8 mouse cellular contexts compared by ENCODE assay signal in the genomic region with DNA sequence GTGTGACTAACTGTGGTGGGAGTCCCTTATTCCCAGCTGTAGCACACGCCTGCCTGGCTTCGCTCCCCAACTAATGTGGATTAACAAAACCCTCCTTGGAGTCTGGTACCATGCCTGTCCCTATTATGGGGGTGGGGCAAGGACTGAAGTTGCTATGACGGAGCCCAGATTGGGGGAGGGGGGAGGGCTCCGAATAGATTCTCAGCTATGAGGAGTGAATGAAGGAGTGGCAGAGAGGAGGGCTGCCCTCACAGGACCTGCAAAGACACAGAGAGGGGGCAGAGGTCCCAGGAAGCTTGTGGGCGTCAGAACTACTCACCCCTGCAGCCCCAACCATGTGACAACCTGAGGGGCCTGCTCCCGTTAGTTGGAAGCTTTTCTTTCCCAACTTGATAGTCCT. TPM values are rescaled to one million over a fixed set of nuclear protein-coding genes. Genes with fewer than 3 reads are reported as not detected.
DNase-seq lines count a peak whose midpoint lies in the region; ATAC-seq and TF ChIP-seq lines count a peak whose summit lies in the region.
"Had no signal": no experiment of that assay in that cellular context is flagged by ENCODE, and none has a peak within 500 bp of the region (broad histone marks: within the 10 kb centered on the region; RNA-seq: fewer than 3 reads in every experiment).

No protein-coding gene starts in this region.

- no peak for TF ChIP-seq CTCF in intestine, postnatal 0 days (IDR thresholded peaks at IDR 0.05; ENCODE audit: low read depth)

- H3K36me3 ChIP-seq in midbrain, embryonic 11.5 days (ENCODE audit: control insufficient read depth, insufficient read depth, low read length): peaks cover 23% of the 10 kb centered on the region
- peaks cover 41% of the 10 kb centered on the region for H3K36me3 ChIP-seq in midbrain, embryonic 10.5 days
- H3K36me3 ChIP-seq in forebrain, embryonic 12.5 days (replicated peaks): peaks cover 41% of the 10 kb centered on the region
- H3K36me3 ChIP-seq in intestine, postnatal 0 days (ENCODE audit: control insufficient read depth, insufficient read depth): peaks cover 42% of the 10 kb centered on the region

- WGBS in midbrain, embryonic 11.5 days: 81% methylated on average over 6 of the region's 6 CpGs
- whole genome bisulfite sequencing in midbrain, embryonic 10.5 days: 84% methylated on average over 6 of the region's 6 CpGs
- WGBS in forebrain, embryonic 12.5 days: 69% methylated on average over 6 of the region's 6 CpGs
- WGBS in intestine, postnatal 0 days: 75% methylated on average over 6 of the region's 6 CpGs

- H3K4me1 ChIP-seq in midbrain, embryonic 11.5 days (ENCODE audit: control insufficient read depth, insufficient read depth, low read length): no peaks in the 10 kb centered on the region
- H3K4me1 ChIP-seq in midbrain, embryonic 10.5 days: peaks cover 12% of the 10 kb centered on the region
- peaks cover 11% of the 10 kb centered on the region for H3K4me1 ChIP-seq in forebrain, embryonic 12.5 days
- H3K4me1 ChIP-seq in intestine, postnatal 0 days (replicated peaks; ENCODE audit: control insufficient read depth, insufficient read depth, low read length): no peaks in the 10 kb centered on the region

- no peak overlapping the region for H3K4me3 ChIP-seq in midbrain, embryonic 11.5 days (ENCODE audit: low read depth, low read length)
- H3K4me3 ChIP-seq in midbrain, embryonic 10.5 days: no peak overlapping the region
- H3K4me3 ChIP-seq in forebrain, embryonic 12.5 days (replicated peaks): no peak overlapping the region
- H3K4me3 ChIP-seq in intestine, postnatal 0 days (ENCODE audit: low read depth, low read length): no peak overlapping the region
- H3K4me3 ChIP-seq: heart, embryonic 13.5 days had no signal

- H3K4me2 ChIP-seq in midbrain, embryonic 11.5 days: no peak overlapping the region
- no peak overlapping the region for H3K4me2 ChIP-seq in forebrain, embryonic 12.5 days
- H3K4me2 ChIP-seq in intestine, postnatal 0 days (replicated peaks; ENCODE audit: low read depth): no peak overlapping the region
- H3K4me2 ChIP-seq: heart, embryonic 13.5 days had no signal

- no peaks in the 10 kb centered on the region for H3K9me3 ChIP-seq in midbrain, embryonic 11.5 days (ENCODE audit: control insufficient read depth, low read length)
- no peaks in the 10 kb centered on the region for H3K9me3 ChIP-seq in midbrain, embryonic 10.5 days (replicated peaks)
- H3K9me3 ChIP-seq in forebrain, embryonic 12.5 days: no peaks in the 10 kb centered on the region
- no peaks in the 10 kb centered on the region for H3K9me3 ChIP-seq in intestine, postnatal 0 days (ENCODE audit: control insufficient read depth)
- H3K9me3 ChIP-seq: heart, embryonic 13.5 days had no signal

- DNase-seq in midbrain, embryonic 11.5 days (ENCODE audit: low spot score, missing footprints): no peak
- DNase-seq in midbrain, embryonic 10.5 days (ENCODE audit: low spot score): no peak
- DNase-seq in cerebellum, adult 18-20 months: no peak

- 0 out of 2 replicates have a peak, but pooled peaks have one; percentile 12 for ATAC-seq in midbrain, embryonic 11.5 days (ENCODE audit: low FRiP score)
- peak; percentile 3 for ATAC-seq in CD4-positive, CD25-positive, alpha-beta regulatory T cell, adult 4 months
- peak; percentile 2 for ATAC-seq in forebrain, embryonic 12.5 days (ENCODE audit: low FRiP score)
- 0 out of 2 replicates have a peak, but pooled peaks have one; percentile 1 for ATAC-seq in megakaryocyte-erythroid progenitor cell, adult 5-6 weeks (replicated peaks; ENCODE audit: low FRiP score, low TSS enrichment, poor library complexity, severe bottlenecking)
- no peak for ATAC-seq in intestine, postnatal 0 days

- H3K27me3 ChIP-seq in midbrain, embryonic 11.5 days (ENCODE audit: control insufficient read depth, insufficient read depth, low read length): no peaks in the 10 kb centered on the region
- H3K27me3 ChIP-seq in midbrain, embryonic 10.5 days (ENCODE audit: low read depth, poor library complexity, severe bottlenecking): no peaks in the 10 kb centered on the region
- no peaks in the 10 kb centered on the region for H3K27me3 ChIP-seq in forebrain, embryonic 12.5 days
- no peaks in the 10 kb centered on the region for H3K27me3 ChIP-seq in intestine, postnatal 0 days (replicated peaks; ENCODE audit: control insufficient read depth, insufficient read depth, low read length)
- H3K27me3 ChIP-seq: heart, embryonic 13.5 days had no signal

- H3K9ac ChIP-seq in midbrain, embryonic 11.5 days (ENCODE audit: low read length): no peak overlapping the region
- H3K9ac ChIP-seq in forebrain, embryonic 12.5 days: no peak overlapping the region
- H3K9ac ChIP-seq in intestine, postnatal 0 days (ENCODE audit: low read depth, low read length): no peak overlapping the region
- H3K9ac ChIP-seq: heart, embryonic 13.5 days had no signal

- no peak overlapping the region for H3K27ac ChIP-seq in midbrain, embryonic 11.5 days (ENCODE audit: low read depth, low read length)
- no peak overlapping the region for H3K27ac ChIP-seq in midbrain, embryonic 10.5 days (replicated peaks)
- H3K27ac ChIP-seq in forebrain, embryonic 12.5 days: no peak overlapping the region
- no peak overlapping the region for H3K27ac ChIP-seq in intestine, postnatal 0 days (ENCODE audit: low read depth, low read length)
- H3K27ac ChIP-seq: heart, embryonic 13.5 days had no signal

RNA-seq across cellular contexts. Expression of gene Il21r, which starts 35.1 kb away (rescaled TPM):
- polyA plus RNA-seq in midbrain, embryonic 11.5 days (2014; fragmentation: Nextera tagmentation; extraction: Ambion mirVana): 0.36 and 0.43 TPM in 2 replicates
- polyA plus RNA-seq in midbrain, embryonic 10.5 days (2016; fragmentation: Nextera tagmentation; extraction: Ambion mirVana): 0.53 and 0.58 TPM in 2 replicates
- 100 to 1,000 TPM in 1 of 2 experiments, 10 to 100 TPM in 1; 99.5 to 157 TPM for polyA plus RNA-seq in CD4-positive, CD25-positive, alpha-beta regulatory T cell, adult 4 months (2017; shearing (Covaris generic))
- 0.12 and 0.31 TPM in 2 replicates for polyA plus RNA-seq in forebrain, embryonic 12.5 days (2016; fragmentation: Nextera tagmentation; extraction: Ambion mirVana)
- 0.74 and 1.8 TPM in 2 replicates for total RNA-seq in megakaryocyte-erythroid progenitor cell, adult 5-6 weeks (2014; fragmentation: Nextera tagmentation)
- 0.04 and 2.1 TPM in 2 replicates for total RNA-seq in megakaryocyte-erythroid progenitor cell, adult 5-6 weeks (2017)
- polyA plus RNA-seq in intestine, postnatal 0 days (2015; fragmentation: Nextera tagmentation; extraction: Ambion mirVana): 0.08 and 0.09 TPM in 2 replicates

Comparison
In these comparisons a context has a peak if more than half of its experiments do, and no peak if none do; other contexts are left out.
1. RNA of gene Il21r, which starts 35.1 kb away (polyA plus RNA-seq): 99.5 to 157 TPM in CD4-positive, CD25-positive, alpha-beta regulatory T cell, adult 4 months; 0.53 to 0.58 TPM in midbrain, embryonic 10.5 days, 0.36 to 0.43 TPM in midbrain, embryonic 11.5 days, 0.12 to 0.31 TPM in forebrain, embryonic 12.5 days and 0.08 to 0.09 TPM in intestine, postnatal 0 days; every median in the first group is over 10 times any median in the second.